Mouse (Mus musculus) pancreas, adult 10 weeks (tissue): ENCODE data around the gene Vmn1r27. TPM values are rescaled to one million over a fixed set of nuclear protein-coding genes. Genes with fewer than 3 reads are reported as not detected.

ENCODE experiments used
- polyA plus RNA-seq: library from polyadenylated mRNA; stranded (reverse); fragments of 350-450 nt; fragmentation: Illumina TruSeq; extraction: RNeasy Lipid Tissue Mini Kit (QIAGEN cat#74804); gene quantifications from one replicate; pipeline ENCODE4 v1.2.3, GENCODE M21; 2015; ENCODE audit warnings: low read depth, low replicate concordance; ENCODE audit not compliant: insufficient read depth

Vmn1r27 gene
- not detected for polyA plus RNA-seq

GRCm38 (mm10) chr6:58218721-58219120 is at the start of gene Vmn1r27:
Vmn1r27 (minus strand) TSS chr6:58218821.

GRCm38 (mm10) chr6:58261737-58262136 is 43.1 kb upstream of the Vmn1r27 start, which contains the start of gene Vmn1r28:
Vmn1r28 (plus strand) TSS chr6:58262037.

Other genes starting within 250 kb of the Vmn1r27 start
- gene Vmn1r25, start 238.0 kb downstream of the Vmn1r27 start, polyA plus RNA-seq: not detected
- not detected for gene Vmn1r26, start 203.7 kb downstream of the Vmn1r27 start, polyA plus RNA-seq
- gene Vmn1r28, start 43.2 kb upstream of the Vmn1r27 start, polyA plus RNA-seq: not detected
- gene Vmn1r29, start 82.7 kb upstream of the Vmn1r27 start, polyA plus RNA-seq: not detected
- not detected for gene Vmn1r30, start 224.6 kb upstream of the Vmn1r27 start, polyA plus RNA-seq